Mouse (Mus musculus): ENCODE results near the gene Rptor. TPM values are rescaled to one million over a fixed set of nuclear protein-coding genes. Genes with fewer than 3 reads are reported as not detected.

Gene Rptor
- total and polyA plus RNA-seq, 3 experiments, result 33.9 to 34.9 TPM; not detected in 1

DNA sequence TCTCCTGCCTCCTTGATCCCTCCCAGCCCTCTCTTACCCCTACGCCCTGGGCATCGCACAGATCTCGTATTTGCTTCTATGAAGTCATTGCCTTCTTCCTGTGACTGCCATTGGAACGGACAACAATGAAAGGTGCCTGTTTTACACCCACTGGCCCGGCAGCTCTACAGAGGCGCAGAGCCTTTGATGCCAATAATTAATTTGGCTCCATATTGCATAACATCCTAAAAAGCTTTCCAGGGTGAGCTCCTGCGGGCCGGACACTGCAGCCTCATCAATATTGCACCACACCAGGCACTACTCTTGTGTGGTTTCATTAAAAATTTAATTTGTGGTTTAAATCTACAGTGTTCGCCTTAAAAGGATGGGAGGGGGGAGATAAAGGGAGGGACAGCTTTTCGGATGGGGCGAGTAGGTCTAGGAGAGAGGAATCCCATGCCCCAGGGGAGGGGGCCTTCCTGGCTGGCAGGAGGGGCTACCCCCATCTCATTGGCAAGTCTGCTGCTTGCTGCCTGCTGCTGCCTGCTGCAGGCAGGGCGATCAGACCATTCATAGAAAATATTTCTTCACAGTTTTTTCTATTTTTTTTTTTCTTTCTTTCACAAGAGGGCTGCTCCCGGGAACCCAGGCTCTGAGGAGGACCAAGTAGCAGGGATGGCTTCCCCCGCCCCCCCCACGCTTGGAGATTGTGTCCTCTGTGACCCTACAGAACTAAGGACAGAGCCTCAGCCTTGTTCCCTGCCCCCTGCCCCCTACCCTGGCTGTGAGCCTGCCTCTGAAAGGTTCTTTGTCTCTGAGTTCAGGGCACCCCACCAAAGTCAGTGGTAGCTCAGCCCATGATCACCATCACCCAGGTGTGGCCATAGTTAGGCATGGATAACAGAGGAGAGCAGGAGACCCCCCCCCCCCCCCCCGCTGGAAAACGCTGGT lies 44.5 kb upstream of the Rptor start:
- Histone ChIP-seq H3K4me1 (ENCODE audit: control insufficient read depth in 1 of 2, insufficient read depth in 2 of 2, low read length in 2 of 2) (no peaks in the 10 kb centered on the region), H3K27me3 (ENCODE audit: control insufficient read depth in 1 of 2, insufficient read depth in 2 of 2, low read length in 2 of 2) (peaks cover 7 to 13% of the 10 kb centered on the region in 2 experiments), H3K9ac (ENCODE audit: control insufficient read depth, low read depth, low read length, poor library complexity, severe bottlenecking) (no peak overlapping the region), H3K9me3 (replicated peaks; ENCODE audit: insufficient read depth, low read length) (no peaks in the 10 kb centered on the region), H3K4me3 (ENCODE audit: control insufficient read depth in 1 of 2, insufficient read depth in 1 of 2, low read depth in 2 of 2, low read length in 2 of 2) (no peak overlapping the region), H3K79me2 (ENCODE audit: control insufficient read depth, insufficient read depth, low read length, poor library complexity) (no peaks in the 10 kb centered on the region), H3K36me3 (ENCODE audit: control insufficient read depth in 1 of 2, insufficient read depth in 2 of 2, low read length in 2 of 2) (no peaks in the 10 kb centered on the region), H3K27ac (ENCODE audit: control insufficient read depth, low read depth, low read length) (no peak overlapping the region)
- TF ChIP-seq ELF1 (IDR thresholded peaks at IDR 0.05; ENCODE audit: low read depth, low read length), result no peak
- no peak for TF ChIP-seq BHLHE40 (IDR thresholded peaks at IDR 0.05; ENCODE audit: borderline replicate concordance, low read depth, low read length)
- no peak for TF ChIP-seq CHD2 (IDR thresholded peaks at IDR 0.05; ENCODE audit: low read length)
- no peak for TF ChIP-seq ZKSCAN1 (IDR thresholded peaks at IDR 0.05; ENCODE audit: low read depth, low read length)
- no peak for TF ChIP-seq MAFK (IDR thresholded peaks at IDR 0.05; ENCODE audit: borderline replicate concordance, low read depth, low read length)
- no peak for TF ChIP-seq POLR2A (IDR thresholded peaks at IDR 0.05; ENCODE audit: control insufficient read depth in 1 of 2, insufficient read depth in 1 of 2, low read depth in 1 of 2, low read length in 2 of 2, poor library complexity in 1 of 2)
- TF ChIP-seq E2F4 (IDR thresholded peaks at IDR 0.05; ENCODE audit: borderline replicate concordance, low read depth, low read length), result no peak
- no peak for TF ChIP-seq RAD21 (IDR thresholded peaks at IDR 0.05; ENCODE audit: low read depth, low read length)
- TF ChIP-seq USF2 (IDR thresholded peaks at IDR 0.05; ENCODE audit: borderline replicate concordance in 1 of 2, insufficient read depth in 1 of 2, low read depth in 1 of 2, low read length in 2 of 2), result no peak
- TF ChIP-seq ETS1 (IDR thresholded peaks at IDR 0.05; ENCODE audit: low read depth, low read length), result no peak
- TF ChIP-seq MEF2A (IDR thresholded peaks at IDR 0.05; ENCODE audit: extremely low read depth, insufficient replicate concordance, low read depth, low read length, poor library complexity, severe bottlenecking), result no peak
- no peak for TF ChIP-seq HCFC1 (IDR thresholded peaks at IDR 0.05; ENCODE audit: low read depth, low read length)
- TF ChIP-seq EP300 (IDR thresholded peaks at IDR 0.05; ENCODE audit: low read depth in 1 of 2, low read length in 2 of 2), result no peak
- TF ChIP-seq GABPA (IDR thresholded peaks at IDR 0.05; ENCODE audit: low read depth, low read length), result no peak
- TF ChIP-seq CTCF (IDR thresholded peaks at IDR 0.05 in 2 of 3, conservative IDR thresholded peaks at IDR 0.05 in 1 of 3; ENCODE audit: control insufficient read depth in 1 of 3, insufficient read depth in 1 of 3, low read depth in 2 of 3, low read length in 3 of 3, poor library complexity in 1 of 3, severe bottlenecking in 1 of 3), result no peak
- DNase-seq (ENCODE audit: low read depth, low spot score), result no peak

DNA sequence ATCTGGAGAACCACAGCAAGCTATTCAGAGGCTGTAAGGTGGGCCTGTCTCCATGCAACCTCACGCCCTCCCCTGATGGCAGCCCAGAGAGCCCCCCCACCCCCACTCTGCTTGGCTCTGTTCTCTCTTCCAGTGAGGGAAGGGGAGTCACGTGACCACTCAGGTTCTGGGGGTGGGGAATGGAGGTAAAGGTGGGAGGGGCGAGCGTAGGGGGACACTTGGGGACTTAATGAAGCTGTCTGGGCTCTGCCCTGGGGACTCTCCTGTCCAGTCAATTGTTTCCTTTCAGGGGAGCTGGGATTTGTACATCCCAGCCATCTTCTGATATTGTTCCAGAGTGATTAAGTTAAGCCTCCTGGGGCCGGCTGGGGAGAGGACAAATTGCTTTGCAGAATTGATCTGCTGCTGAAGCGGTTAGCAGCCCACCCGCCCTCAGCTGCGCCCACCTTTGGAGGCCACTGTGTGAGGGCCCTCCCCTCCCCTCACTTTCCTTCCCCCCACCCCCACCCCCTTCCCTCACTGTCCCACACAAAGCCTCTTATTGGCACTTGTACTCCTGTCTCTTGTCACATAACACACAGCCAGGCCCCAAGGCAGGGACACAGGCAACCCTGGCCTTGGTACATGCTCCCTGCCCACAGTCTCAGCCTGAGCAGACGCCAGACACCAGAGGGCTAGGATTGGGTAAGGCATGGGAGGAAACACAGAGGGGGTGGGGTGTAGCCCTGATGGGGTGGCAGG lies 43.7 kb upstream of the Rptor start:
- no peak for TF ChIP-seq TCF12 (IDR thresholded peaks at IDR 0.05; ENCODE audit: low read depth, low read length)
- peak; percentile 68 for TF ChIP-seq USF1 (IDR thresholded peaks at IDR 0.05; ENCODE audit: low read depth, low read length)
- Histone ChIP-seq H3K4me3 (ENCODE audit: control insufficient read depth in 1 of 2, insufficient read depth in 1 of 2, low read depth in 2 of 2, low read length in 2 of 2) (no peak overlapping the region), H3K9me3 (replicated peaks; ENCODE audit: insufficient read depth, low read length) (no peaks in the 10 kb centered on the region), H3K27me3 (ENCODE audit: control insufficient read depth in 1 of 2, insufficient read depth in 2 of 2, low read length in 2 of 2) (peaks cover 7 to 12% of the 10 kb centered on the region in 2 experiments), H3K79me2 (ENCODE audit: control insufficient read depth, insufficient read depth, low read length, poor library complexity) (no peaks in the 10 kb centered on the region), H3K4me1 (ENCODE audit: control insufficient read depth in 1 of 2, insufficient read depth in 2 of 2, low read length in 2 of 2) (no peaks in the 10 kb centered on the region), H3K36me3 (ENCODE audit: control insufficient read depth in 1 of 2, insufficient read depth in 2 of 2, low read length in 2 of 2) (no peaks in the 10 kb centered on the region), H3K27ac (ENCODE audit: control insufficient read depth, low read depth, low read length) (no peak overlapping the region), H3K9ac (ENCODE audit: control insufficient read depth, low read depth, low read length, poor library complexity, severe bottlenecking) (no peak overlapping the region)
- DNase-seq (ENCODE audit: low read depth, low spot score), result no peak

Measured in MEL (cell line).